Mouse (Mus musculus) forebrain, embryonic 12.5 days (tissue): Measurements from ENCODE around the gene BC004004. TPM values are rescaled to one million over a fixed set of nuclear protein-coding genes. Genes with fewer than 3 reads are reported as not detected.

Source experiments
- polyA plus RNA-seq: library from polyadenylated mRNA; unstranded; fragments of >200 nt; fragmentation: Nextera tagmentation; extraction: Ambion mirVana; gene quantifications from 2 replicates; pipeline ENCODE4 v1.2.1, GENCODE M21; 2016

The BC004004 gene
- polyA plus RNA-seq, 1 experiment from 2014 or later: 65.2 TPM

Other genes starting within 250 kb of the BC004004 start
- gene Srsf3, start 236.2 kb upstream of the BC004004 start, polyA plus RNA-seq: 852 and 860 TPM in 2 replicates
- 29.6 and 34.0 TPM in 2 replicates for gene Cdkn1a, start 177.8 kb upstream of the BC004004 start, polyA plus RNA-seq
- 0.09 TPM in 1 of 2 replicates, not detected in the other for gene Rab44, start 154.6 kb upstream of the BC004004 start, polyA plus RNA-seq
- 9.9 and 10.7 TPM in 2 replicates for gene Cpne5, start 30.6 kb upstream of the BC004004 start, polyA plus RNA-seq
- gene Ppil1, start 4.6 kb upstream of the BC004004 start, polyA plus RNA-seq: 139 and 142 TPM in 2 replicates
- gene Pi16, start 48.9 kb downstream of the BC004004 start, polyA plus RNA-seq: 1.8 and 2.2 TPM in 2 replicates
- 381 and 393 TPM in 2 replicates for gene Mtch1, start 79.1 kb downstream of the BC004004 start, polyA plus RNA-seq
- 3.4 and 3.7 TPM in 2 replicates for gene Fgd2, start 92.1 kb downstream of the BC004004 start, polyA plus RNA-seq
- 18.9 and 22.6 TPM in 2 replicates for gene Pim1, start 222.0 kb downstream of the BC004004 start, polyA plus RNA-seq